Mouse (Mus musculus): ENCODE measurements around the gene Dbh.

- 0 out of 2 replicates have a peak, but pooled peaks have one; percentile 12 for TF ChIP-seq POLR2A (IDR thresholded peaks at IDR 0.05; ENCODE audit: control insufficient read depth, extremely low read depth, insufficient read depth, low read length, poor library complexity)
- TF ChIP-seq CTCF (IDR thresholded peaks at IDR 0.05; ENCODE audit: borderline replicate concordance, control insufficient read depth, extremely low read depth, insufficient read depth, low read length, poor library complexity) = no peak
These were observed 44.8 kb downstream of the Dbh start for GRCm38 (mm10) chr2:27209816-27210215.
